Mouse (Mus musculus): ENCODE measurements around the gene Zic1.

Gene Zic1

GRCm38 (mm10) chr9:91353551-91354433 is 11.8 kb downstream of the Zic1 start:
- no peak for DNase-seq (ENCODE audit: low read depth, low spot score)

GRCm38 (mm10) chr9:91352786-91353185 is 12.8 kb downstream of the Zic1 start:
- no peak for DNase-seq (ENCODE audit: low read depth, low spot score)

GRCm38 (mm10) chr9:91351961-91352411 is 13.6 kb downstream of the Zic1 start:
- DNase-seq (ENCODE audit: low read depth, low spot score): no peak

- DNase-seq (ENCODE audit: low read depth, low spot score): no peak
These were observed 14.2 kb downstream of the Zic1 start for GRCm38 (mm10) chr9:91351361-91351760.

- DNase-seq (ENCODE audit: low read depth, low spot score): no peak
These were observed 14.7 kb downstream of the Zic1 start for GRCm38 (mm10) chr9:91350861-91351291.

GRCm38 (mm10) chr9:91350211-91350791 is 15.3 kb downstream of the Zic1 start:
- DNase-seq (ENCODE audit: low read depth, low spot score): no peak

GRCm38 (mm10) chr9:91348746-91349145 is 16.9 kb downstream of the Zic1 start:
- DNase-seq (ENCODE audit: low read depth, low spot score): no peak

- no peak for DNase-seq (ENCODE audit: low read depth, low spot score)
These were observed 18.0 kb downstream of the Zic1 start for GRCm38 (mm10) chr9:91347591-91347990.
